Mouse (Mus musculus) urinary bladder, postnatal 25 days (tissue): ENCODE data around the gene Nol8.

Experiments used
- DNase-seq: peaks from one replicate; pipeline ENCODE4 v3.0.0; 2022; ENCODE audit warnings: low spot score

Nol8 gene

DNA sequence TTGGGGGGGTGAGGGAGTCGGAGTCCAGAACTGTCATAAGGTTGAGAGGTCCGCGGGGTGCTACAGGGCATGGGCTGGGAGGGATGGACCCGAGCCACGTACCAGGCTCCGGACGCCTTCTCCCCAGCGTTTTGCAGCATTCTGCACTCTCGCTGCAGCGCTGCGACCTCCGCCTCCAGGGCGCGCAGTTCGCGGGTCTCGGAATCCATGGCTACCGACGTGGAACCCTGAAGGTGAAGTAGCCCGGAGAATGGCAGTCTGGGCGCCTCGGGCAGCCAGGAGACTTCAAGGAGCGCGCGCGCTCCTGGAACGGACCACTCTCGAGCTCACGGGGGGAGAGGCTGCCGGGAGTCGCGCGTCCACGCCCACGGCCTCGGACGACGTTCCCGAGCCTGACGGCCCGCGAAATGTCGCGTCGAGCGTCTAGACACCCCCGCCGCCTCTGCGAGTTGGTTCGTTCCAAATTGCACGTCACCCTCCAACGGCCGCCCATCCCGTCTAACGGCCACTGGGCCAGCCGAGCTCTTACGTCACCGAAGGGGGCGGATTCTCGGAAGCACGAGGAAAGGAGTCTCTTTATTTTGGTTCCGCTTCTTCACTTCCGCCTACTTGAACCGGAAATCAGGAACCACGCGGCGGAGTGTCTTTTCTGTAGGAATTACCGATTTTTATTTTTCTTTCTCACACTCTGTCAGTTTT is at the start of gene Nol8, which contains the start of gene Cenpp:
Gene Nol8 (plus strand): TSS at position 598 of the 699 bp plus-strand sequence.
Gene Cenpp (minus strand): TSS at position 305 of the 699 bp plus-strand sequence.
- DNase-seq, result peak; percentile 98

- DNase-seq, result no peak
Observed at GRCm38 (mm10) chr13:49603603-49604002, 49.3 kb upstream of the Nol8 start.

GRCm38 (mm10) chr13:49607714-49608113 is 45.2 kb upstream of the Nol8 start, which contains the start of gene Ogn:
Gene Ogn, plus strand, starts transcription at chr13:49608046.
- no peak for DNase-seq

- no peak for DNase-seq
Observed at GRCm38 (mm10) chr13:49608589-49609322, 44.1 kb upstream of the Nol8 start.

DNA sequence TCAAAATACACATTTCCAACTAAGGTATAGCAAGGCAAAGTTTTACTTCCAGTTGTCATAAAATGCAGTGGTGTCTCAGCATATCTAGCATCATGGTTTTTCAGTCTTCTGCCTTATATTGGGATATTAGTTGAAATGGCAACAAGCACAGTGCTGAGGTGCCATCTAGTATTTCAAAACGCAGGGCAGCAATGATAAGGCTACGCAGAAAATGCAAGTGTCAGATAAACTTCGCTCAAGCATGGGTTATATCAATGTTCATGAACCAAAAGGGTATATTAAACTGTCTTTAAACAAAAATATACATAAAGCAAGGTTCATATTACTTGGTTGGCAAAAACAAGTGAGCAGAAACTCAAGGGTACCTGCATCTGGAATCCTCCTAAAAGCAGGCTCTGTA is 35.9 kb upstream of the Nol8 start:
- DNase-seq, result no peak

DNA sequence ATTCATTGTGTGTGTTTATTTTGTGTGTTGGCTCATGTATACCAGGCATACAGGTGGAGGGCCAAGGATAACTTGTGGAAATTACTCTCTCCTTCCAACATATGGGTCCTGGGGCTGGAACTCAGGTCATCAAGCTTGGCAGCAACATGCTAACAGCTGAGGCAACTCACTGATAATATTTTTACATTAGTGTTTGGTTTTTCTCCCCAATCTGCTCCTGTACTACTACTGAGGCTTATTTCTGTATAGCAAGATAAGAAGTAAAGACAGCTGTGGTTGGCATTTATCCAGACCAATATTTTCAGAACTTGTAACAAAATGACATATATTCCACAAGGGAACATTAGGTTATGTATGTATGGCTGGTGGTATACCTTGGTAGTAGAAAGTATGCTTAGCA is 34.5 kb upstream of the Nol8 start:
- no peak for DNase-seq

DNA sequence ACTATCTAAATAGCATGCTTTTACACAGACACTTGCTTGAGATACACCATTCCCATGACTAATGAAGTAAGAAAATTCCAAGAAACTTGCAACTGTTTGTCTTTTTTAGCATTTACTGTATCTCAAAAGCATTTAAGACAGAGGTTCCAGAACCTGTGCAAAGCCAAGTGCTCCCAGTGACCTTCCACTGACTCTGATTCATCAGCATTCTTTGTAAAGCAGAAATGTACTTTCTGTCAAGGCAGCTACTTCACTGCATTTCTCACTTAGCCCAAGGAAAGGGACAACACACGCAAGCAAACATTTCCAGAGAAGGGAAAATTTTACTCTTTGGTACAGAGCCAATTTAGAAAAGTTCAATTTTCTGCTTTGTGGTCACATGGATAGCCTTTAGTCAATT is 29.7 kb upstream of the Nol8 start:
- no peak for DNase-seq

GRCm38 (mm10) chr13:49628167-49628566 is 24.7 kb upstream of the Nol8 start:
- DNase-seq, result no peak

DNA sequence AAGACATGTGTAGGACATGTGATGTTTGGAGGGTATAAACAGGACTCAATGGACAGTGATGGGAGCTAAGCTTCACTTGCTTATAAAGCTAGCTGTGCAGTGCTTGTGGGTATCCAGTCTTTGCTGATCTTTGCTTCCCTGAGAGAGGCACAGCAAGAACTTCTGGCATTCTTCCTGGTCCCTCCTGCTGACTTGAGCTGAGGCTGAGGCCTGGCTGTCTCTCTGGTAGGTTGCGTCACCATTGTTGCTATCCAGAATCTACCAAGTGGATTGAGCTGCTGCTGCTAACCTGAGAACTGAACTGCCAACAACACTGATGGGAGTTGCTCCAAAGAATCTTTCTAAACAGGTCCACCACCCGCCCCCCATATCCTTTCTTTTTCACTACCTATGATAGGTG is 23.8 kb upstream of the Nol8 start:
- no peak for DNase-seq

- DNase-seq, result no peak
Observed at GRCm38 (mm10) chr13:49639965-49640364, 12.9 kb upstream of the Nol8 start.

DNA sequence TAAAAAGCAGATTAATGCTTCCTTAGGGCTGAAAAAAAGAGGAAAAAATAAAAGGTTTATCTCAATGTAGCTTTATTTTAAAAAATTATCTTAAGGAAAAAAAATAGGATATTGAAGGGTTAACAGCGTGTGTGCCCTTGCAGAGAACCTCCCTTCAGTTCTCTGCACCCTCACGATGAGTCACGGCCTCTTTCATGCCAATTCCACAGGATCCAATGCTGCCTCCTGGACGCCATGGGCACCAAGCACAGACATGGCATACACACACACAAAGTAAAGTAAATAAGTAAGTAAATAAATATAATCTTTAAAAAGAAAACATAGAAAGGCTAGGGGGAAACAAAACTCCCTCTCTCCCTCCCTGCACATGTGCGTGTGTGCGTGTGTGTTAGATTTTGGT is 10.2 kb upstream of the Nol8 start:
- no peak for DNase-seq

- DNase-seq, result no peak
Observed at GRCm38 (mm10) chr13:49643669-49644362, 9.1 kb upstream of the Nol8 start.

GRCm38 (mm10) chr13:49644731-49645529 is 7.9 kb upstream of the Nol8 start:
- no peak for DNase-seq

- DNase-seq, result no peak
Observed at GRCm38 (mm10) chr13:49646019-49646418, 6.9 kb upstream of the Nol8 start.

DNA sequence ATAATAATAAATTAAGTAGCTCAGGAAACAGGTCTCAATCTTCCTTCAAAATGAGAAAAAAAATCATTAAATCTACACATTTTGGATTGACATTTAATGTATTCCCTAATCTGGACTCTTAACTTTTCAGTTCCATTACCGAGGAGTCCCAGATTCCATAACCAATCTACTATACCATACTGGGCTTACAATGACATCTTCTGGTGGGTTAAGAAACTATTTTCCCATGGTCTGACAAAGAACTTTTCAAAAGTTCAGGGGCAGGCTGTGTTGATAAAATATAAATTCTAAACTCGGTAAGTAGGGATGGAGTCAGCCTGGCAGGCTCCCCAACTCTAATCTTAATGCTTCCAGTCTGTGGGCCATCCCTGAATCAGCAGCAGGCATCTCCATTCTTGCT is 1.7 kb upstream of the Nol8 start:
- no peak for DNase-seq

DNA sequence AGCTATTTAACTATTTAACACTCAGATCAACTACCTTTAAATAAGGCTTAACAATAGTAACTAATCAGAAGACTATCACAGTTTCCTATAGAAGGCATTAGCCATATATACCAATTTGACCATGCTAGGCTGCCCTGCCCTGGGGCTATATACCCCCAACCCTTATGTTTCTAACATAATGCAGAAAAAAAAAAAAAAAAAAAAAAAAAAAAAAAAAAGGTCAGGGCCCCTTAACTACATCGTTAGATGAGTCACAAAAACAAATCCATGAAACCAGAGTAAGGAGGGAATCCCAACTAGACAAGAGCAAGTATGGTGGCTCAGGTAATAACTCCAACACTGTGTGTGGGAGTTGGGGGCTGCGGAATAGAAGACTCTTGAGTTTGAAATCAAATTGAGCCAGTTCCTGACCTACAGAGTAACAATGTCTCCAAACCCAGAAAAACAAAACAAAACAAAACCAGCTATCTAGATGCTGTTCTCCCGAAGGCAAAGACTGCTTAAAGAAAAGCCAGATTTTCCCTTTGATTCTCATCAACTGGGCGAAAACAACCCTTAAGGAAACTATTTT is 1.0 kb upstream of the Nol8 start:
- no peak for DNase-seq

GRCm38 (mm10) chr13:49653180-49653541 is 283 bp downstream of the Nol8 start:
- no peak for DNase-seq

DNA sequence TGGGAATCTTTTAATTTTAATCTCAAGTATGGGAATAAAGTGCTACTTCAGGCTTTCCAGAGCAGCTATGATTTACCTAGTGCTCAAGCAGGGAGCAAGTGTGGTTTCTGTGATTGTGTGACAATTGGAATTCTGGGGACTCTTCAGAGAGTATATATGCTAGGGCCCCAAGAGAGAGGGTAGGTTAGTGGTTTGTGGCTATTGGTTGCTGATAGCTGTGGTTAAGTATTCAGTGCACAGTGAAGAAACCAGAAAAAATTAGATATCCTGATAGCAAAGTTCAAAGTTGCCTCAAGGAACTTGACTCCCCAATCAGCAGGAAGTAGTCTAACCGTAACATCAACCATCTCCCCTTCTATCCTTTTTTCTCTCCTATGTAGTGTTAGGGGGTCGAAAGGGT is 24.9 kb downstream of the Nol8 start:
- DNase-seq, result no peak

- DNase-seq, result peak; percentile 98
Observed at GRCm38 (mm10) chr13:49681351-49682232, 28.7 kb downstream of the Nol8 start, which contains the start of gene Iars. Gene Iars, plus strand, starts transcription at chr13:49682100.

- DNase-seq, result no peak
Observed at GRCm38 (mm10) chr13:49682233-49682846, 29.5 kb downstream of the Nol8 start.
